Mouse (Mus musculus) hindlimb bud, embryonic 11.5 days (tissue): Measurements from ENCODE around the gene Grik5.

Experiments
- DNase-seq: peaks from one replicate; pipeline ENCODE4 v3.0.0-alpha.2; 2012; ENCODE audit warnings: low read depth, low spot score; ENCODE audit errors: extremely low spot score

The Grik5 gene

GRCm38 (mm10) chr7:25071979-25072715, at the start of gene Grik5, which contains the start of gene Zfp574:
Gene Grik5 (minus strand): TSS chr7:25072346.
Gene Zfp574 (plus strand): TSS chr7:25072567.
- no peak for DNase-seq

- no peak for DNase-seq
Measured at GRCm38 (mm10) chr7:25121240-25121786, 49.2 kb upstream of the Grik5 start.

GRCm38 (mm10) chr7:25120061-25120834, 48.1 kb upstream of the Grik5 start:
- no peak for DNase-seq

GRCm38 (mm10) chr7:25112956-25113603, 40.9 kb upstream of the Grik5 start:
- DNase-seq: no peak

- no peak for DNase-seq
Measured at GRCm38 (mm10) chr7:25112178-25112955, 40.2 kb upstream of the Grik5 start.

GRCm38 (mm10) chr7:25110336-25110735, 38.2 kb upstream of the Grik5 start:
- no peak for DNase-seq

- DNase-seq: no peak
Measured at GRCm38 (mm10) chr7:25109355-25109754, 37.2 kb upstream of the Grik5 start.

- DNase-seq: no peak
Measured at GRCm38 (mm10) chr7:25106790-25107502, 34.8 kb upstream of the Grik5 start.

GRCm38 (mm10) chr7:25105411-25106160, 33.4 kb upstream of the Grik5 start:
- DNase-seq: no peak

GRCm38 (mm10) chr7:25099581-25099980, 27.4 kb upstream of the Grik5 start:
- no peak for DNase-seq

GRCm38 (mm10) chr7:25098169-25098568, 26.0 kb upstream of the Grik5 start:
- DNase-seq: no peak

GRCm38 (mm10) chr7:25089875-25090274, 17.7 kb upstream of the Grik5 start:
- DNase-seq: no peak

GRCm38 (mm10) chr7:25088968-25089367, 16.8 kb upstream of the Grik5 start:
- no peak for DNase-seq

GRCm38 (mm10) chr7:25088531-25088930, 16.4 kb upstream of the Grik5 start:
- DNase-seq: no peak

- no peak for DNase-seq
Measured at GRCm38 (mm10) chr7:25087972-25088371, 15.8 kb upstream of the Grik5 start.

GRCm38 (mm10) chr7:25087256-25087912, 15.2 kb upstream of the Grik5 start:
- DNase-seq: no peak

- DNase-seq: no peak
Measured at GRCm38 (mm10) chr7:25086656-25087055, 14.5 kb upstream of the Grik5 start.

- no peak for DNase-seq
Measured at GRCm38 (mm10) chr7:25084621-25085020, 12.5 kb upstream of the Grik5 start.

GRCm38 (mm10) chr7:25082510-25082909, 10.4 kb upstream of the Grik5 start:
- no peak for DNase-seq
